Mouse (Mus musculus) heart, embryonic 13.5 days (tissue): ENCODE results near the gene Cnbp. TPM values are rescaled to one million over a fixed set of nuclear protein-coding genes. Genes with fewer than 3 reads are reported as not detected.

ENCODE experiments used
- ATAC-seq: fragments of 200-750 bp; cut with Nextera tagmentation; 2 replicates; pipeline ENCODE4 v1.8.0; 2017; ENCODE audit warnings: moderate TSS enrichment; ENCODE audit not compliant: insufficient number of reproducible peaks, low FRiP score, low TSS enrichment; ENCODE audit errors: extremely low read depth
- H3K27ac ChIP-seq: fragments of 300-500 bp; sonication (generic); replicated peaks from 2 replicates; pipeline ENCODE4 v1.5.1; 2015; ENCODE audit warnings: moderate library complexity, mild to moderate bottlenecking, inconsistent platforms
- H3K27me3 ChIP-seq: fragments of 300-500 bp; sonication (generic); replicated peaks from 2 replicates; pipeline ENCODE4 v1.6.1; 2015; ENCODE audit warnings: mild to moderate bottlenecking, inconsistent platforms
- H3K36me3 ChIP-seq: fragments of 300-500 bp; sonication (generic); 2 replicates; pipeline ENCODE4 v1.6.1; 2015; ENCODE audit warnings: mild to moderate bottlenecking, inconsistent platforms
- H3K4me1 ChIP-seq: fragments of 300-500 bp; sonication (generic); 2 replicates; pipeline ENCODE4 v1.6.1; 2015; ENCODE audit warnings: inconsistent platforms
- H3K4me2 ChIP-seq: fragments of 300-500 bp; sonication (generic); 2 replicates; pipeline ENCODE4 v1.6.1; 2015; ENCODE audit warnings: inconsistent platforms, mild to moderate bottlenecking, moderate library complexity
- H3K4me3 ChIP-seq: fragments of 300-500 bp; sonication (generic); 2 replicates; pipeline ENCODE4 v1.5.1; 2015; ENCODE audit warnings: moderate library complexity, mild to moderate bottlenecking, inconsistent platforms
- H3K9ac ChIP-seq: fragments of 300-500 bp; sonication (generic); 2 replicates; pipeline ENCODE4 v1.6.1; 2015; ENCODE audit warnings: inconsistent platforms, mild to moderate bottlenecking, moderate library complexity
- H3K9me3 ChIP-seq: fragments of 300-500 bp; sonication (generic); 2 replicates; pipeline ENCODE4 v1.6.1; 2016; ENCODE audit warnings: inconsistent platforms
- WGBS: fragments of 180-500 bp; shearing (Covaris S2); methylation state at CpG from one replicate; pipeline ENCODE4 v1.1.7; 2015; ENCODE audit warnings: mixed read lengths; 5-methylcytosine and 5-hydroxymethylcytosine counted together
- polyA plus RNA-seq: library from polyadenylated mRNA; unstranded; fragments of >200 nt; fragmentation: Nextera tagmentation; extraction: Ambion mirVana; gene quantifications from 2 replicates; pipeline ENCODE4 v1.2.1, GENCODE M21; 2015

Cnbp gene
- polyA plus RNA-seq, 1 experiment from 2014 or later: 722 TPM

DNA sequence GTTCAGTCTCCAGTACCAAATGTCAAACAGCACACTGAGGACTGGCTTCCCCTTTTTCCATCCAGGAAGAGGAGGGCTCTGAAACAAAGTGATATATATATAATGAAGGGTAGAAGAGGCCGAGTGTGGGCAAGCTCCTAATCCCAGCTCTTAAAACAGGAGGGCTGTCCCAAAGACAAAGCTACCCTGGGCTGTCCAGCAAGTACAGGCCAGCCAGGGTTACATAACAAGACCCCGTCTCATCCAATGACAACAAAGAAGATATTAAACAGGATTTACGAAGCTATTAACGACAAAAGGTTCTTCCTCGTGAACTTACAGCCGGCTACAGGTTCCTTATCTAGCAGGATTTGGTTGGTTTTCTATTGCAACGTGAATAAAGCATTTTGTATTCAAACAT is 46.0 kb downstream of the Cnbp start:
- Histone ChIP-seq H3K4me2 (no peak overlapping the region), H3K4me3 (no peak overlapping the region), H3K9ac (no peak overlapping the region), H3K27ac (no peak overlapping the region), H3K9me3 (no peaks in the 10 kb centered on the region), H3K27me3 (no peaks in the 10 kb centered on the region), H3K36me3 (0 out of 2 replicates have a peak, but pooled peaks cover 3% of the 10 kb centered on the region), H3K4me1 (peaks cover 13% of the 10 kb centered on the region)
- 78% methylated on average over 7 of the region's 7 CpGs for WGBS
- no peak for ATAC-seq

- Histone ChIP-seq H3K9me3 (no peaks in the 10 kb centered on the region), H3K27ac (no peak overlapping the region), H3K27me3 (no peaks in the 10 kb centered on the region), H3K36me3 (0 out of 2 replicates have a peak, but pooled peaks cover 3% of the 10 kb centered on the region), H3K4me1 (peaks cover 15% of the 10 kb centered on the region; the same call in 1 of the 2 replicates), H3K4me3 (no peak overlapping the region), H3K4me2 (no peak overlapping the region), H3K9ac (no peak overlapping the region)
- WGBS: 83% methylated on average over 1 of the region's 1 CpGs
- no peak for ATAC-seq
These were observed 46.9 kb downstream of the Cnbp start for GRCm38 (mm10) chr6:87804036-87804435.

- Histone ChIP-seq H3K27me3 (no peaks in the 10 kb centered on the region), H3K9ac (no peak overlapping the region), H3K9me3 (no peaks in the 10 kb centered on the region), H3K4me1 (peaks cover 15% of the 10 kb centered on the region; the same call in 1 of the 2 replicates), H3K4me3 (no peak overlapping the region), H3K4me2 (no peak overlapping the region), H3K36me3 (no peaks in the 10 kb centered on the region), H3K27ac (no peak overlapping the region)
- ATAC-seq: no peak
- 78% methylated on average over 6 of the region's 7 CpGs for WGBS
These were observed 48.4 kb downstream of the Cnbp start for GRCm38 (mm10) chr6:87802462-87802861.

GRCm38 (mm10) chr6:87799576-87799975 is 51.3 kb downstream of the Cnbp start:
- ATAC-seq: no peak
- no peak overlapping the region for H3K4me2 ChIP-seq
- H3K27me3 ChIP-seq: no peaks in the 10 kb centered on the region
- H3K9me3 ChIP-seq: no peaks in the 10 kb centered on the region
- H3K4me3 ChIP-seq: no peak overlapping the region
- H3K36me3 ChIP-seq: no peaks in the 10 kb centered on the region
- no peak overlapping the region for H3K9ac ChIP-seq
- H3K4me1 ChIP-seq: peaks cover 7% of the 10 kb centered on the region
- no peak overlapping the region for H3K27ac ChIP-seq
- 68% methylated on average over 6 of the region's 6 CpGs for WGBS

DNA sequence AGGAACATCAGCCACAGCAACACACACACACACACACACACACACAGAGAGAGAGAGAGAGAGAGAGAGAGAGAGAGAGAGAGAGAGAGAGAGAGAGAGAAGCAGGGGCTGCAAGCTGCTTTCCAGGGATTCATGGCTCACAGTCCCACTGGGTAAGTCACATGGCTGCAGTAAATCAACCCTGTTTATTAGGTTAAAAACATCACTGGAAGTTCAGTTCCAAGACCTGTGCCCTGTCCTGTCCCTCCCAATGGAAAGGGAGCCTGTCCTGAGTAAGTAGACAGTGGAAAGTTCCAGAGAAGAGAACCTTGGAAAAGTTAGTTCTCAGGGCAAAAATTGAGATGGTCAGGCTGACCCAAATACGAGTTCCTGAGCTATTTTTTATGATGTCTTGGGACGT is 53.6 kb downstream of the Cnbp start:
- Histone ChIP-seq H3K4me2 (no peak overlapping the region), H3K27ac (no peak overlapping the region), H3K4me1 (peaks cover 7% of the 10 kb centered on the region), H3K9me3 (no peaks in the 10 kb centered on the region), H3K9ac (no peak overlapping the region), H3K27me3 (no peaks in the 10 kb centered on the region), H3K4me3 (no peak overlapping the region), H3K36me3 (peaks cover 18% of the 10 kb centered on the region)
- no peak for ATAC-seq
- 35% methylated on average over 2 of the region's 2 CpGs for WGBS

- Histone ChIP-seq H3K4me3 (no peak overlapping the region), H3K27me3 (no peaks in the 10 kb centered on the region), H3K9ac (no peak overlapping the region), H3K4me1 (peaks cover 9% of the 10 kb centered on the region), H3K27ac (no peak overlapping the region), H3K36me3 (peaks cover 25% of the 10 kb centered on the region), H3K4me2 (no peak overlapping the region), H3K9me3 (no peaks in the 10 kb centered on the region)
- WGBS: 75% methylated on average over 6 of the region's 6 CpGs
- ATAC-seq: no peak
These were observed 54.5 kb downstream of the Cnbp start for GRCm38 (mm10) chr6:87796251-87796880.

DNA sequence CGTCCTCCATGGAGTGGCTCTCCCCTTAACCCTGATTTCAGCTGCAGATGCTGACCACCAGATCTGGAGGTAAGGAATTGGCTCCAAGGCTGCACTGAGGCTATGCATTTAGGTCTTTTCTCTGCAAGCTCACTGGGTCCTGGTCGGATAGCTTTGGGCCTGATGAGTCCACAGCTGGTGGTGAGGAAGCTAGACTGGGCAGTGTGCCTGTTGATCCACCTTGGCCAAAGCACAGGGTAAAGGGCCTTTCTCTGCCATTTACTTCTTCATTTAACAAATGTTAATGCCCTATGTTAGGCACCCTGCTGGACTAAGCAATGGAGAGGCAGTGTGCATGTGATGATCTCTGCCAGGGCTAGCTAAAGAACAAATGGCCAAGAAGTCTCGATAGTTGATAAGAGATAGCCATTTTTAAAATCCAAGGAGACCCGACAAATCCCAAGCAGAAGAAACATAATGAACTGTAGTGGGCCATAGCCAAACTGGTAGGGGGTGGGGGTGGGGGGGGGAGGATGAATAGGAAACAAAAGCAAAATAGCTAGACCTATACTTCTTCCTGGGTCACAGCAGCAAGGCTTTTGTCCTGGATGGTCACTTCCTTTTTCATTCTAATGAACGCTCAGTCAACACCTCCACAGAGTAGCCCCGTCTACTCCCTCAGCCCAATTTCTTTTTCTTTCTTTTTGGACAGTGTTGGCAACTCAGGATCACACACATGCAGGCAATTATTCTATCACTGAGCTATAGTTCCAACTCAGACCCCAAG is 55.3 kb downstream of the Cnbp start:
- Histone ChIP-seq H3K9me3 (no peaks in the 10 kb centered on the region), H3K36me3 (peaks cover 26% of the 10 kb centered on the region), H3K9ac (no peak overlapping the region), H3K27ac (no peak overlapping the region), H3K4me3 (no peak overlapping the region), H3K4me1 (peaks cover 17% of the 10 kb centered on the region), H3K27me3 (no peaks in the 10 kb centered on the region), H3K4me2 (no peak overlapping the region)
- 62% methylated on average over 6 of the region's 6 CpGs for WGBS
- no peak for ATAC-seq

DNA sequence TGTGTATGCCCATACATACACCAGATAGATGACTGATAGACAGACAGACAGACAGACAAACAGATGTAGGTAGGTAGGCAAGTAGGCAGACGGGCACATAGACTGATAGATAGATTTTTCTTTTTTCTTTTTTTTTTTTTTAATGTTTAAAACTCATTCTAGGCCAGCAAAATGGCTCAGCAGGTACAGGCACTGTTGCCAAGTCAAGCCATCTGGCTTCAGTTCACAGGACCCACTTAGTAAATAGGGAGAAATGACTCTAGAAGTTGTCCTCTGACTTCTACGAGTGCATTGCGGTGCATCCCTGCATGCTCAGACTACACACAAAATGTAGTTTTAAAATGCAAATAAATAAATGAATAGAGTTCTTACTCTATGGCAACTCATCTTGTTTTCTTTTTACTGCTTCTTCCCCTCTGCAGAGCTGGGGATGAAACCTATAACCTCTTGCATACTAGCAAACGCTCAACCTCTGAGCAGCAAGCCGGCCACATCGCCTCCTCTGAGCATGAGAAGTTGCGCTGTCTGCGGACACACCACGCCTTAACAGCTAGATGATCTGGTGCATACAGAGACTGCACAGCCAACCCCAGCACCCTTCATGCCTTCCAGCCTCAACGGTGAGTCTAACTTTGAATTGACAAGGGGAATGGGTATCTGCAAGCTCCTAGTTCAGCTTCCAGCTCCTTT is 56.9 kb downstream of the Cnbp start:
- H3K4me3 ChIP-seq: no peak overlapping the region
- no peaks in the 10 kb centered on the region for H3K27me3 ChIP-seq
- no peaks in the 10 kb centered on the region for H3K9me3 ChIP-seq
- H3K36me3 ChIP-seq: peaks cover 30% of the 10 kb centered on the region
- H3K4me2 ChIP-seq: no peak overlapping the region
- 86% methylated on average over 10 of the region's 10 CpGs for WGBS
- no peak overlapping the region for H3K27ac ChIP-seq
- no peak overlapping the region for H3K9ac ChIP-seq
- H3K4me1 ChIP-seq: peaks cover 26% of the 10 kb centered on the region
- ATAC-seq: no peak

Other genes with a start within 250 kb of the Cnbp start
- 8.4 and 8.7 TPM in 2 replicates for gene Aplf, start 178.9 kb downstream of the Cnbp start, polyA plus RNA-seq
- 0.43 and 0.52 TPM in 2 replicates for gene Efcc1, start 120.2 kb downstream of the Cnbp start, polyA plus RNA-seq
- 5.1 and 7.2 TPM in 2 replicates for gene Gp9, start 73.0 kb downstream of the Cnbp start, polyA plus RNA-seq
- gene Rab43, start 38.9 kb downstream of the Cnbp start, polyA plus RNA-seq: 6.6 and 7.5 TPM in 2 replicates
- gene Gm45140, start 15.3 kb downstream of the Cnbp start, polyA plus RNA-seq: 2.1 TPM in 2 replicates
- 22.1 and 25.4 TPM in 2 replicates for gene Isy1, start 12.3 kb downstream of the Cnbp start, polyA plus RNA-seq
- gene Copg1, start 36.7 kb upstream of the Cnbp start, polyA plus RNA-seq: 120 TPM in 2 replicates
- gene Hmces, start 62.8 kb upstream of the Cnbp start, polyA plus RNA-seq: 26.5 and 28.4 TPM in 2 replicates
- gene H1fx, start 130.5 kb upstream of the Cnbp start, polyA plus RNA-seq: 7.5 and 7.9 TPM in 2 replicates
- gene Rab7, start 194.2 kb upstream of the Cnbp start, polyA plus RNA-seq: 195 and 206 TPM in 2 replicates
- gene Rpn1, start 233.4 kb upstream of the Cnbp start, polyA plus RNA-seq: 207 and 217 TPM in 2 replicates